Mouse (Mus musculus) forebrain, embryonic 13.5 days (tissue): ENCODE measurements around the gene Pga5. TPM values are rescaled to one million over a fixed set of nuclear protein-coding genes. Genes with fewer than 3 reads are reported as not detected.

Source experiments
- ATAC-seq: fragments of 200-750 bp; cut with Nextera tagmentation; 2 replicates; pipeline ENCODE4 v1.8.0; 2017
- H3K27ac ChIP-seq: fragments of 300-500 bp; sonication (generic); 2 replicates; pipeline ENCODE4 v1.5.1; 2015; ENCODE audit warnings: inconsistent platforms, mild to moderate bottlenecking, moderate library complexity
- H3K27me3 ChIP-seq: fragments of 300-500 bp; sonication (generic); 2 replicates; pipeline ENCODE4 v1.6.1; 2015; ENCODE audit warnings: mild to moderate bottlenecking, inconsistent platforms
- H3K36me3 ChIP-seq: fragments of 300-500 bp; sonication (generic); 2 replicates; pipeline ENCODE4 v1.6.1; 2015; ENCODE audit warnings: mild to moderate bottlenecking, inconsistent platforms; ENCODE audit not compliant: poor library complexity, severe bottlenecking
- H3K4me1 ChIP-seq: fragments of 300-500 bp; sonication (generic); 2 replicates; pipeline ENCODE4 v1.6.1; 2015; ENCODE audit warnings: inconsistent platforms
- H3K4me2 ChIP-seq: fragments of 300-500 bp; sonication (generic); 2 replicates; pipeline ENCODE4 v1.6.1; 2015; ENCODE audit warnings: inconsistent platforms, mild to moderate bottlenecking, moderate library complexity
- H3K4me3 ChIP-seq: fragments of 300-500 bp; sonication (generic); 2 replicates; pipeline ENCODE4 v1.5.1; 2015; ENCODE audit warnings: mild to moderate bottlenecking, inconsistent platforms
- H3K9ac ChIP-seq: fragments of 300-500 bp; sonication (generic); 2 replicates; pipeline ENCODE4 v1.6.1; 2015; ENCODE audit warnings: mild to moderate bottlenecking, inconsistent platforms
- H3K9me3 ChIP-seq: fragments of 300-500 bp; sonication (generic); replicated peaks from 2 replicates; pipeline ENCODE4 v1.6.1; 2016; ENCODE audit warnings: inconsistent platforms
- WGBS: fragments of 180-500 bp; shearing (Covaris S2); methylation state at CpG from one replicate; pipeline ENCODE4 v1.1.7; 2015; 5-methylcytosine and 5-hydroxymethylcytosine counted together
- polyA plus RNA-seq: library from polyadenylated mRNA; unstranded; fragments of >200 nt; fragmentation: Nextera tagmentation; extraction: Ambion mirVana; gene quantifications from 2 replicates; pipeline ENCODE4 v1.2.1, GENCODE M21; 2015

Gene Pga5
- polyA plus RNA-seq, 1 experiment from 2014 or later = not detected

DNA sequence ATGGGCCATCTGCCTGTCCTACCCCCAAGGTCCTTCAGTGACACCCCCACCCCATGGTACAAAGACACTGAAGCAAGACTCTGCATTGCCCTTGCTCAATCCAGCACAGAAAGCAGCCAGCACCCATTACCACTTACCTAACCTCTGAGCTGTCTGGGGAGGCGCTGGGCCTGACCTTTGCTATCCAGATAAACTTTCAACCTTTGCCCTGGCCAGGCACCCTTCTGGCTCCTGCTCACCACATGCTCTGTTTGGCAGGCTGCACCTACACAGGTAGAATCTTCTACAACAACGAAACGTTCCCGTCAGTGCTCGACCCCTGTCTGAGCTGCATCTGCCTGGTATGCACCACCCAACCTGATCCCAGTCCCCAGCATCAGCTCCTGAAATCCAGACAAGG, 20.1 kb downstream of the Pga5 start:
- H3K4me3 ChIP-seq = no peak overlapping the region
- no peak overlapping the region for H3K9ac ChIP-seq
- no peaks in the 10 kb centered on the region for H3K4me1 ChIP-seq
- WGBS = 87% methylated on average over 5 of the region's 5 CpGs
- no peaks in the 10 kb centered on the region for H3K9me3 ChIP-seq
- H3K27me3 ChIP-seq = no peaks in the 10 kb centered on the region
- H3K4me2 ChIP-seq = no peak overlapping the region
- H3K27ac ChIP-seq = no peak overlapping the region
- H3K36me3 ChIP-seq = no peaks in the 10 kb centered on the region
- ATAC-seq = no peak

DNA sequence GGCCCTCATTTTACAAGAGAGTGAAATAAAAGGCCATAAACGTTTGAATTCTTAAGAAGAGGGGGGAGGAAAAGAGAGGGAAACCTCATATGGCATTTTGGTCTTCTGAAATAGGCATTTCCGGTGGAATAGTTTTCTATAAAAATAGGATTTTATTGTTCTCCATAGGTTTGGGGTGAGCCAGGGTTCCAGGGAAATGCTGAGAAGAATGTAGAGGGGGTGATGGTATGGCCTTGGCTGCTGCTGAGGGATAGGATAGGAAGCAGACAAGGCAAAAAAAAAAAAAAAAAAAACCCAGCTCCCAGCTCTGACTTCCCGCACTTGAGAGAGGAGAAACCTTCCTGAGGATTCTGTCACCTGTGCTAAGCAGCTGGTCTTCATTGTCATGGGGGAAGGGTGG, 21.8 kb downstream of the Pga5 start:
- Histone ChIP-seq H3K4me2 (no peak overlapping the region), H3K9ac (no peak overlapping the region), H3K4me3 (no peak overlapping the region), H3K27ac (no peak overlapping the region), H3K4me1 (no peaks in the 10 kb centered on the region), H3K27me3 (no peaks in the 10 kb centered on the region), H3K9me3 (no peaks in the 10 kb centered on the region), H3K36me3 (no peaks in the 10 kb centered on the region)
- no peak for ATAC-seq
- 65% methylated on average over 3 of the region's 3 CpGs for WGBS

DNA sequence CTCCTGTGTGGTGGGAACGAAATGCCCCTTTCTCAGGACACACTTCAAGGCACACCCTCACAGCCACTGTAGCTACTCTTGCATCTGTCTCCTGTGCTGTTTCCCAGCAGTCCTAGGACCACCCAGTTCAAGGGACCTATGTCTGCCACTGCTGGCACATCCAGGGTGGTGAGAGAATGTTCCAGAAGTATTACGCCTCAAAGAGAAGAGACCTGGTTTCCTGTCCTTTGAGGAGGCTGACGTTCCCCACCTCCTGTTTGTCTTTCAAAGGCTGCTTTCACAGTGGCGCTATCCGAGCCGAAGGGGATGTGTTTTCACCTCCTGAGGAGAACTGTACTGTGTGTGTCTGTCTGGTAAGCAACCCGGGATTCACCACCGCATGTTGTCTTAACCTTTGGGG, 29.7 kb downstream of the Pga5 start:
- H3K4me3 ChIP-seq = no peak overlapping the region
- no peak for ATAC-seq
- H3K27ac ChIP-seq = no peak overlapping the region
- no peak overlapping the region for H3K4me2 ChIP-seq
- H3K27me3 ChIP-seq = no peaks in the 10 kb centered on the region
- no peak overlapping the region for H3K9ac ChIP-seq
- H3K4me1 ChIP-seq = no peaks in the 10 kb centered on the region
- 77% methylated on average over 8 of the region's 8 CpGs for WGBS
- H3K36me3 ChIP-seq = no peaks in the 10 kb centered on the region
- H3K9me3 ChIP-seq = no peaks in the 10 kb centered on the region

DNA sequence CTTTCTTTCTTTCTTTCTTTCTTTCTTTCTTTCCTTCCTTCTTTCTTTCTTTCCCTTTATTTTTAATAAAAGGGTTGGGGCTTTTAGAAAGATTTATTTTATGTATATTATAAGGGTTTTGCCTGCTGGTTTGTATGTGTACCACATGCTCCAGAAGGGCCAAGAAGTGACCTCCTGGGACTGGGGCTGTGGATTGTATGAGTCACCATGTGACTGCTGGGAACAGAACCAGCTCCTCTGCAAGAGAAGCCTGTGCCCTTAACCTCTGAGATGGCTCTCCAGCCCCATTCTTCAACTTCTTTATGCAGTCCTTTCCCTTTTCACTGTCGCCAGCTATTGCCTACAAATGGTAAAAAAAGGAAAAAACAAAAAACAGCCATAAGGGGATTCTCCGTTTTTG, 32.3 kb downstream of the Pga5 start:
- no peak overlapping the region for H3K4me2 ChIP-seq
- WGBS = 88% methylated on average over 2 of the region's 2 CpGs
- H3K4me3 ChIP-seq = no peak overlapping the region
- H3K36me3 ChIP-seq = no peaks in the 10 kb centered on the region
- H3K4me1 ChIP-seq = no peaks in the 10 kb centered on the region
- no peak for ATAC-seq
- no peak overlapping the region for H3K27ac ChIP-seq
- H3K9me3 ChIP-seq = no peaks in the 10 kb centered on the region
- no peak overlapping the region for H3K9ac ChIP-seq
- H3K27me3 ChIP-seq = no peaks in the 10 kb centered on the region

DNA sequence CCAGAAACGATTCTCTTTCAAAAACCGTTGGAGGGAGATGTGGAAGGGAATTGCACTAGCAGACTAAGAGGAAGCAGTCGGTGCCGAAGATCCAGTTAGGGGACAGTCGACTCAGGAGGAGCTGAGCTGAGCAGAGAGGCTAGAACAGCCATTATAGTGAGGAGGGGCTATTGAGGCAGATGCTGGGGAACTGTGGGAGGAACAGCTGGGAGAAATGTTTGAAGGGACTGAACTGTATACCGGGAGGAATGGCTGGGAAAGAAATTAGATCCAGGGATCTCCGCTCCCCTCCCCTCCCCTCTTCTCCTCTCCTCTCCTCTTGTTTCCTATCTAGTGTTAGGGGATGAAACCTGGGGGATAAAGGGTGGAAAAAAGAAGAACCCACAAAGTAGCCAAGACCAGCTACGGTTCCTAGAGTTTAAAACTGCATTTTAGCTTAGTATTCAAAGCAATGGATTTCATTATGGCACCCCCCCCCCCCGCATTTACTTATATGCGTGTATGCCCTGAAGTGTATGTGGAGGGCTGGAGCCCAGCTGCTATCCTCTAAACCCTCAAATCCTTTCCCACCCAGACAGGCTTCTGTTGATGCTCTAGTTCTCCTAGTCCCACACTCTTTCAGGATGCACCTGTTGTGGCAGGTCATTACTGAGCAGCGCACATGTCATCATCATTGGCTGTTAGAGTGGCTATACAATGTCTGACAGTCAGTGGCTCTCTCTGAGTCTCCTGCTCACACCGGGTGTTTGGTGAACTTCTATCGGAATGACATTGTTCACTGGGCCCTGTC, 37.1 kb downstream of the Pga5 start:
- Histone ChIP-seq H3K9ac (no peak overlapping the region), H3K4me1 (no peaks in the 10 kb centered on the region), H3K27ac (no peak overlapping the region), H3K4me3 (no peak overlapping the region), H3K27me3 (peaks cover 3% of the 10 kb centered on the region; the same call in 1 of the 2 replicates), H3K36me3 (no peaks in the 10 kb centered on the region), H3K4me2 (no peak overlapping the region), H3K9me3 (no peaks in the 10 kb centered on the region)
- WGBS = 55% methylated on average over 13 of the region's 13 CpGs
- no peak for ATAC-seq

DNA sequence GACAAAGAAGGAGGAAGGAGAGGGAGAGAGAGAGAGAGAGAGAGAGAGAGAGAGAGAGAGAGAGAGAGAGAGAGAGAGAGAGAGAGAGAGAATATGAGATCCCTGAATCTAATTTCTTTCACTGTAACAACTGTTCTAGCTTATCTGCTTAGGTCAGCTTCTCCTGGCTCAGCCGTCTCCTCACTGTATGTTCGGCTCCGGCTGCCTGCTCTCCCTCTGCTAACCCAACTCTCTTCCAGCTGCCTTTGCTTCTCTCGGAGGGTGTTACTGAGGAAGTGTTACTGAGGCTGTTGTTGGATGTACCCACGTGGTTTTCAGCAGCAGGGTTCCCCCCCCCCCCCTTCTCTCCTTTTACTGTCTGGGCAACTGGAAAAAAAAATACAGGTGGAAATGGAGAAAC, 37.8 kb downstream of the Pga5 start:
- 19% methylated on average over 5 of the region's 5 CpGs for WGBS
- Histone ChIP-seq H3K27me3 (peaks cover 7% of the 10 kb centered on the region; the same call in 1 of the 2 replicates), H3K4me3 (no peak overlapping the region), H3K9me3 (no peaks in the 10 kb centered on the region), H3K4me2 (no peak overlapping the region), H3K4me1 (peaks cover 4% of the 10 kb centered on the region), H3K27ac (no peak overlapping the region), H3K36me3 (no peaks in the 10 kb centered on the region), H3K9ac (no peak overlapping the region)
- no peak for ATAC-seq

DNA sequence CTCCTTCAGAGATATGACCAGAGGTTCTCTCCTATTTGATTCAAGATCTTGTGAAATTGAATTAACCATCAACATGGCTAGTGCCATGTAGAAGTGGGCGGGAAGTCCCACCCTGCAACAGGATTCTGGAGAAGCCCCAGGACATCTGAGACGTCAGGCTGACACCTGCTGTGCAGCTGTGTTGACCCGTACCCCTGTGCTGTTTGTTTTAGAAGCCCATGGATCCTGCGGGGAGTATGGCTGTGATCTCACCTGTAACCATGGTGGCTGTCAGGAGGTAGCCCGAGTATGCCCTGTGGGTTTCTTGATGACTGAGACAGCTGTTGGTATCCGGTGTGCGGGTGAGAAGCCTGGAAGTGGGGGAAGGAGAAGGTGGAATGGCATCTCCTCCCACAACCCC, 40.0 kb downstream of the Pga5 start:
- no peak overlapping the region for H3K27ac ChIP-seq
- H3K4me2 ChIP-seq = no peak overlapping the region
- no peak overlapping the region for H3K9ac ChIP-seq
- peaks cover 16% of the 10 kb centered on the region for H3K4me1 ChIP-seq
- 77% methylated on average over 7 of the region's 7 CpGs for WGBS
- no peak for ATAC-seq
- H3K36me3 ChIP-seq = no peaks in the 10 kb centered on the region
- H3K4me3 ChIP-seq = no peak overlapping the region
- H3K9me3 ChIP-seq = no peaks in the 10 kb centered on the region
- H3K27me3 ChIP-seq = peaks cover 12% of the 10 kb centered on the region

DNA sequence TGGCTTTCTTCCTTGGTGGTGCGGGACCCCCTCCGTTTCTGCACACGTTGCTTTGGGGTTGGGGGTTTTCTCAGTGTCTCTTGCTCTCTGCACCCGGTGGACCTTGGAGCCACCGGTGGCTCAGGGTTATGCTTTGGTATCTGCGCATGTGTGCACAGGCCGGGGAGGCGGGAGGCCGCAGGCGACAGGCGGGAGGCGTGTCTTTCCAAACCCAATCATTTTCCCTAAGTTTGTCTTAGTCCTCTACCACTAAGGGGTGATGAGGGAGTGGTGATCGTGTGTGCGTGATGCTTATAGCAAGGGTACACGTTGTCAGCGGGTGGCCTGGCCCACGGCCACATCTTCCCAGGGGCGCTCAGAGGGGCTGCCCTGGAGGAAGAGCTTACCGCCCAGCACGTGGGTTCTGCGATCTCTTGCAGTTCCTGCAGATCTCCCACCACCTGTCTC, 43.0 kb downstream of the Pga5 start:
- H3K9me3 ChIP-seq = no peaks in the 10 kb centered on the region
- peak overlapping the region; percentile 62 for H3K9ac ChIP-seq
- H3K4me1 ChIP-seq = peaks cover 16% of the 10 kb centered on the region
- peak overlapping the region; percentile 91 for H3K4me2 ChIP-seq
- peak; percentile 84 for ATAC-seq
- peak overlapping the region; percentile 42 for H3K4me3 ChIP-seq
- WGBS = 3% methylated on average over 21 of the region's 21 CpGs
- no peak overlapping the region for H3K27ac ChIP-seq
- H3K36me3 ChIP-seq = peaks cover 14% of the 10 kb centered on the region
- peaks cover 12% of the 10 kb centered on the region for H3K27me3 ChIP-seq

DNA sequence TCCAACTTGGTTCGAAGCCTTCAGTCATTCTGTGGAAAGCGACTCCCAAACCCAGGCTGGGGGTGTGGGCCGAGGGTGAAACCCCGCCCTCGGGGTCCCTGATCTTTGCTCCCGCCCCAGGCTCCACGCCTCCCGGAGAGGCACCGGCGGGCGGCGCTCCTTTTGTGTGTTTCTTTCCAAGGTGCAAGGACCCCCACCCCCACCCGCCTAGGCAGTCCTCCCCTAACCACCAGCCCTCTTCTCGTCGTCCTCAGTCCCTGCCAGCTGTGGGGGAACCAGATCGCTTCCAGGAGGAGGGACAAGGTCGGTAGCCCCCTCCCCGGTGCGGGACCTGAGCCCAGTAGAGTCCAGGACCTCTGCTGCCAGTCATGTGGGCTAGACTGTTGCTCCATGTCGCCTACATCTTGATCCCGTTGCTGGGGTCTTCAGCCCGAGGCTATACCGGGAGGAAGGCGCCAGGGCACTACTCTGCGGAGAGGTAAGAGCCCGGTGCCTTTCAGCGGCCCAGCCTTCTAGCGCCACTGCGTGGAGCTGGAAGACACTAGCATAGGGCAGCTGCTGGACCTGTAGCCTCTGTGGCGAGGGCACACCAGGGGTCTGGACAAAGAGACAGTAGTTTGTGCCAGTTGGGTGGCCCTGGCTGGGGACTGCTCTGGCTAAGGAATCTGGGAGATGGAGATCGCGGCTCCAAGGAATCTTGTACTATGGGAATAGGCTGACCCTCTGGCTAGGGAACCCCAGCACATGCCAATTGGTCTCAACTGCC, 43.6 kb downstream of the Pga5 start, which contains the start of gene Vwce:
Vwce (plus strand) TSS at position 108 of the 766 bp plus-strand sequence.
- H3K27me3 ChIP-seq = peaks cover 12% of the 10 kb centered on the region
- peak within 1 kb of the TSS; percentile 62 for H3K9ac ChIP-seq
- H3K4me1 ChIP-seq = peaks cover 16% of the 10 kb centered on the region
- H3K27ac ChIP-seq = no peak within 1 kb of the TSS
- 2% methylated on average over 30 of the region's 32 CpGs for WGBS
- H3K4me3 ChIP-seq = peak within 1 kb of the TSS; percentile 42
- ATAC-seq = peak; percentile 67
- no peaks in the 10 kb centered on the region for H3K9me3 ChIP-seq
- peak within 1 kb of the TSS; percentile 91 for H3K4me2 ChIP-seq
- peaks cover 20% of the 10 kb centered on the region for H3K36me3 ChIP-seq

Other genes with a start within 250 kb of the Pga5 start
- gene Lrrc10b, start 220.6 kb downstream of the Pga5 start, polyA plus RNA-seq = 0.25 and 0.40 TPM in 2 replicates
- 1.5 and 1.9 TPM in 2 replicates for gene Ppp1r32, start 195.1 kb downstream of the Pga5 start, polyA plus RNA-seq
- 50.6 and 54.3 TPM in 2 replicates for gene Cpsf7, start 152.8 kb downstream of the Pga5 start, polyA plus RNA-seq
- gene Sdhaf2, start 151.9 kb downstream of the Pga5 start, polyA plus RNA-seq = 60.6 and 61.2 TPM in 2 replicates
- gene Tmem216, start 121.8 kb downstream of the Pga5 start, polyA plus RNA-seq = 50.8 and 61.6 TPM in 2 replicates
- gene Cyb561a3, start 100.9 kb downstream of the Pga5 start, polyA plus RNA-seq = 14.3 and 15.5 TPM in 2 replicates
- gene Tmem138, start 100.7 kb downstream of the Pga5 start, polyA plus RNA-seq = 44.7 and 50.4 TPM in 2 replicates
- 278 and 318 TPM in 2 replicates for gene Ddb1, start 72.7 kb downstream of the Pga5 start, polyA plus RNA-seq
- gene Tkfc, start 72.4 kb downstream of the Pga5 start, polyA plus RNA-seq = 19.8 and 24.2 TPM in 2 replicates
- gene Vwce, start 43.9 kb downstream of the Pga5 start, polyA plus RNA-seq = 0.27 and 0.91 TPM in 2 replicates
- 32.1 and 33.3 TPM in 2 replicates for gene Vps37c, start 10.7 kb upstream of the Pga5 start, polyA plus RNA-seq
- gene Cd5, start 60.9 kb upstream of the Pga5 start, polyA plus RNA-seq = 0.26 TPM in 1 of 2 replicates, not detected in the other
- gene Cd6, start 152.0 kb upstream of the Pga5 start, polyA plus RNA-seq = not detected in 2 replicates
- gene Slc15a3, start 161.7 kb upstream of the Pga5 start, polyA plus RNA-seq = 0.15 and 0.30 TPM in 2 replicates
- 131 and 135 TPM in 2 replicates for gene Tmem132a, start 191.9 kb upstream of the Pga5 start, polyA plus RNA-seq
- gene Tmem109, start 203.9 kb upstream of the Pga5 start, polyA plus RNA-seq = 33.6 and 35.6 TPM in 2 replicates
- gene Prpf19, start 217.2 kb upstream of the Pga5 start, polyA plus RNA-seq = 45.3 and 50.8 TPM in 2 replicates
- gene Zp1, start 242.6 kb upstream of the Pga5 start, polyA plus RNA-seq = not detected in 2 replicates